Mouse (Mus musculus): ENCODE data around the gene Prpf19.

Prpf19 gene

DNA sequence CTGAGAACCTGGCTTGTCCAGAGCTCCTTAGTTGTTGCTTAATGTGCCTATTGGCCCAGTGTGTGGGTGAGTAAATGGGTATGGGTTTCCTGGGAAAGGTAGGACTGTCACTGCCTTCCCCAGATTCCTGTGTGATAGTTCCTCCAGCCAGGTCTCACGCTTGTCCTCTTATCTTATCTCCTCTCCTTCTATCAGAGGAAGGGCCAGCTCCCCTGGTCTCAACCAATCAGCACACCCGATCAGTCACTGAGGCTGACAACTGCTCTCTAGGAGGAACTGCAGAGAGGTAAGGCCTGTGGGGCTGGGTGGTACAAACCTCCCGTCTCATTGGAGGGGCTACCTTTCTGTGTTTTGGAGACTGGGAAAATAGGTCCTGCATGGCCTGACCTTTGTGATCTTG lies 43.7 kb downstream of the Prpf19 start:
- no peak for DNase-seq (ENCODE audit: low spot score)

DNA sequence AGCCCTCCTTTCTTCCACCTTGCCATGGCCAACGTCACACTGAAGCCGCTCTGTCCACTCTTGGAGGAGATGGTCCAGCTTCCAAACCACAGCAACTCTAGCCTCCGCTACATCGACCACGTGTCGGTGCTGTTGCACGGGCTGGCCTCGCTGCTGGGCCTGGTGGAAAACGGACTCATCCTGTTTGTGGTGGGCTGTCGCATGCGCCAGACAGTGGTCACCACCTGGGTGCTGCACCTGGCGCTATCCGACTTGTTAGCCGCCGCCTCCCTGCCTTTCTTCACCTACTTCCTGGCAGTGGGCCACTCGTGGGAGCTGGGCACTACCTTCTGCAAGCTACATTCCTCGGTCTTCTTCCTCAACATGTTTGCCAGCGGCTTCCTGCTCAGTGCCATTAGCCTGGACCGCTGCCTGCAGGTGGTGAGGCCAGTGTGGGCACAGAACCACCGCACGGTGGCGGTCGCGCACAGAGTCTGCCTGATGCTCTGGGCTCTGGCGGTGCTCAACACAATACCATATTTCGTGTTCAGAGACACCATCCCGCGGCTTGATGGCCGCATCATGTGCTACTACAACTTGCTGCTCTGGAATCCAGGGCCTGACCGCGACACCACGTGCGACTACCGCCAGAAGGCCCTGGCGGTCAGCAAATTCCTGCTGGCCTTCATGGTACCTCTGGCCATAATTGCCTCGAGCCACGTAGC lies 45.2 kb downstream of the Prpf19 start:
- DNase-seq (ENCODE audit: low spot score) = peak; percentile 84

DNA sequence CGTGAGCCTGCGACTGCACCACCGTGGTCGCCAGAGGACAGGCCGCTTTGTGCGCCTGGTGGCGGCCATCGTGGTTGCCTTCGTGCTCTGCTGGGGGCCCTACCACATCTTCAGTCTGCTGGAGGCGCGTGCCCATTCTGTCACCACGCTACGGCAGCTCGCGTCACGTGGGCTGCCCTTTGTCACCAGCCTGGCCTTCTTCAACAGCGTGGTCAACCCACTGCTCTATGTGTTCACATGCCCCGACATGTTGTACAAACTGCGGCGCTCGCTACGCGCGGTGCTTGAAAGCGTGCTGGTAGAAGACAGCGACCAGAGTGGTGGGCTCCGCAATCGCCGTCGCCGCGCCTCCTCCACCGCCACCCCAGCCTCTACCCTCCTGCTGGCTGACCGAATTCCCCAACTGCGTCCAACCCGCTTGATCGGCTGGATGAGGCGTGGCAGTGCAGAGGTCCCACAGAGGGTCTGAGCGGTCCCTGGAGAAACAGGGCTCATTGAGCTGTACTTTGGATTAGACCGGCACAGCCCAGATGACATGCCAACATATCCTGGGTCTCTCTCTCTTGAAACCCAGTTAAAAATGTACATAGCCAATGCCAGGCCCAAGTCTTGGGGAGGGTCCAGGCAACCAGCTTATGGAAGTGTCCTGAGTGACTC lies 45.9 kb downstream of the Prpf19 start:
- peak; percentile 55 for DNase-seq (ENCODE audit: low spot score)

DNA sequence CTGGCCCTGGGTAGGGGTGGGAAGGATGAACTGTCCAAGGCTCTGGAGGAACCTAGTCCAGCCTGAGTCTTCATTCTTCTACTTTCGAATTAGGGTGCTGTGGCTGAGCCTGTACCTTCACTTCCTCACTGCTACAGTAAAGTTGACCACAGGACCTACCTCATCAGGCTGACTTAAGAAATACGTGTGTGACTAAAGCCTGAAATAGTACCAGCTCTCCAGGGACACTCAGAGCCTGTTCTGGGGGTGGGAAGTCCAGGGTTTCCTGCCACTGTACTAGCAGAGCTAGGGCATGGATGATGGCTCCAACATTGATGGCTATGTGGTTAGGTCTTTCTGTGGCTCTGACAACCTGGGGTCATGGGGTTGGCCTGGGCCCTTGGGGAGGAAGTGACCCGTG lies 48.9 kb downstream of the Prpf19 start:
- no peak for DNase-seq (ENCODE audit: low spot score)

DNA sequence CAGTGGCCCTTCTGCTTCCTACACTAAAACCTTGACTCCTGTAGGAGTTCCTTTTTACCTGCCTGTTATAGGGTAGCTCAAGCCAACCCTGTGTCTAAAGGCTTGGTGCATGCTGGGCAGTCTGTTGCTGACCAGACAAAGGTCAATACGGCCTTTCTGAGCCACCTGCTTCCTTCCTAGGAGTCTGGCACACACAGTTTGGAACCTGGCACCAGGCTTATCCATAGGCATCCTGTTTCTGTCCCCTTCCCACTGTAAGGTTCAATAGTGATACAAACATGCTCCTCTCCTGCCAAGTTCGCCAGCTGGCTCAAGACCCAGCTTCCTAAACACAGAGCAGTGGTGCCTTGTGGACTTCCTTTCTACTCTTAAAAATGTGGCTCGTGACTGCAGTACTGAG lies 51.5 kb downstream of the Prpf19 start:
- no peak for DNase-seq (ENCODE audit: low spot score)

DNA sequence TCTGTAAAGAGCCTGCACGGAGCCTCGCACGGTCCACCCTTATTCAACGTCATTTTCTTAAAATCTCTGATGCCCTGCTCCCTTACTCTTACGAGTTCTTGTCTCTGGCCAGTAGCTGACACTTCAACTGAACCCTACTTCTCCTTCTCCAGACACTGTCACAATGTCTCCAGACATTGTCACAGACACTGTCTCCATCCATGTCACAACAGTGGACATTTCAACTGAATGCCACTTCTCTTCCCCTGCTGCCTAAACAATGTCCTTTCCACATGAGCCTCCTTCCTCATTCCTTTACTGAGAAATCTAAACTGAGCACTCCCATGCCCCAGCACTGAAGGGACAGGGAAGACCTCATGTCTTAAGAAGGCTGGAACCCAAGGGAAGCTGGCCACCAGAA lies 52.2 kb downstream of the Prpf19 start:
- no peak for DNase-seq (ENCODE audit: low spot score)

DNA sequence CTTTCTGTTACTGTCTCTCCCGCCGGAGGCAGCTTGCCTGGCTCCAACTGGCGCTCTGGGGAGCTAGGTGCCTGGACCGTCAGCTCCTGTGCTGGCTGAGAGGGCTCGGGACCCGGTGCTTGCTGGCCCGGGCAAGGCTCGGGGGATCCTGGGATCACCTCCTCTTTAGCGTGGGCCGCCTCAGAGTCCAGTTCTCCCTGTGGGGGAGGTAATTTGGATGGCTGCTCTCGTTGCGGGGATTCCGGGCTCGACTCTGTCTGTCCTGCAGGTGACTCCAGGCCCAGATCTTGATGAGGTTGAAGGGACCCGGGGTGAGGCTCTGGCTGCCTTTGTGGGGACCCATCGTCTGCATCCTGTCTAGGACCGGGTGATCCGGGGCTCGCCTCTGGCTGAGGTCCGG lies 53.4 kb downstream of the Prpf19 start:
- peak; percentile 62 for DNase-seq (ENCODE audit: low spot score)

DNA sequence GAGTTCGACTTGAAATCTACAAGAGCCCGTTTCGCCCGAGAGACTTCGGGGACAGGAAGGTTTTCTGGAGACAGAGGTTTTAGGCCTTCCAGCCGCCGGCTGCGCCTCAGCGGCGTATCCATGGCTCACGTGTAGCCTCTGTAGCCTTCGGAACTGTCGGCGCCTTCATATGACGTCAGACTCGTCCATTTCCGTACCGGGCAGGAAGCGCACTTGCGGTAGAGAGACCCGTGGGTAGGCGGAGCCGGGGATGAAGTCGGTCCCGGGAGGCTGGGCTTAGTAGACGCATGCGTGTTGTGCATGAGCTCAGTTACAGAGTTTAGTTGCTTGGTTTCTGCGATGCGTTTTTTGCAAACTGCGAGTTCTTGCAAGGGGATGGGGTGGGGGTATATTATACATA lies 54.1 kb downstream of the Prpf19 start, which contains the start of gene Ccdc86:
Gene Ccdc86 (minus strand): TSS at position 155 of the 400 bp plus-strand sequence.
- DNase-seq (ENCODE audit: low spot score) = peak; percentile 97

DNA sequence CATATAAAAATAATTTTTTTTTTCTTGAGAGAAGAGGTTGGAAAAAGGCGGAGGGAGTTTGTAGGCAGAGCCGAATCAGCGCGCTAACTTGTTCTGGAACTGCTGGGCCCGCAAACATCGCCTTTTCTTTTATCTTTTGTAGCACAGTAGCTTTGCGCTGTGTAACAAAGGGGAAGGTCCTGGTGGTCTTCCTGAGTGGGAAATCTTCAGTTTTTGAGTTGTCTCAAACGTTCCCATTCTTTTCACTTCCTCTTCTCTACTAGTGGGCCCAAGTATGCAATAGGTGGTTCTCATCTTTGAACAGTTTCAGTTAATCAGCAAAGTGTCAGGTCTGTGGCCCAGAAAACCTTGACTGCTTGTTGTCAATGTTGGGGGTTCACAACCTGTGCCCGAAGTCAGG lies 54.5 kb downstream of the Prpf19 start:
- no peak for DNase-seq (ENCODE audit: low spot score)

DNA sequence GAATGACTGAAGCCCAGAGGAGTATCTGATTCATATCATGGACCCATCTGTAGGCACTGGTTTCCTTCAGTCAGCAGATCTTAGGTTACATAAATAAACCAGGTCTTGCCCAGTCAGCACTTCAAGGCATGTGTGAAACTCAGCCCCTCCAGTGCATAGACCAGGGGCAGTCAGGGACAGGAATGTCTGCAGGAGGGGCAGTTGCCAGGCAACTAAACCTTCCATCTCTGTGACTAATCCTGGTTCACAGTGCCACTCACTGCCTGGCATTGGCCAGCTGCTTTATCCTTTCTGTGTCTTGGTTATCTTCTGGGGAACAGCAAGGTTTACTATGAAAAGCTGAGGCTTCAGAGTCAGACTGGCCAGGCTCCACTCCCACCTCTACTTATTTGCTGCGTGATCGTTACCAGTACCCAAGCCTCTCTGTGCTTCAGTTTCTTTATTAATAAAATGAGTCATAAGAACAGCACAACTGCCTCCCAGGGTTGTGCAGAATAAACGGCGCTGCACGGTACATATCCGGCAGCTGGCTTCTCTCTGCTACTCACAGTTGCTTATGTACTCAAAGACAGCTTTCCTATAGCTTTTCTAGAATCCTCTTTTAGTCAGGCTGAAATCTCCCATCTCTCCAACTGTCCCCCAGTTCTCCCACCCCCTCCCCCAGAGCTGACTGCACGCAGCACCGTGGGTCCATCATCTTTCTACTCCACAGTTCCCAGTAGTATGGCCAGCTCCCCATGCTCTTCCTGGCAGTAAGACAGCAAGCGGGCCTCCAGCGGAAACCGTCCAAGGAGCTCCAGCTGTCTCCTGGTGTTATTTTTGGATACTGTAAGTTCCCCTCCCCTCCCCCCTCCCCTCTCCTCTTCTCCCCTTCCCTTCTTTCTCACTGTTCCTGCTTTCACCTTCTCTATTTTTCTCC lies 57.2 kb downstream of the Prpf19 start:
- DNase-seq (ENCODE audit: low spot score) = peak; percentile 60

All from testis, postnatal 10 days (tissue).